Mouse (Mus musculus) stomach, embryonic 14.5 days (tissue): ENCODE data around the gene Arpp19. TPM values are rescaled to one million over a fixed set of nuclear protein-coding genes. Genes with fewer than 3 reads are reported as not detected.
A peak's percentile ranks its signal among the peaks of the same experiment; 100 is the strongest.

Source experiments
- ATAC-seq: fragments of 200-750 bp; cut with Nextera tagmentation; 2 replicates; pipeline ENCODE4 v1.8.0; 2017; ENCODE audit warnings: low read depth, moderate TSS enrichment; ENCODE audit not compliant: insufficient number of reproducible peaks, insufficient read depth, low FRiP score
- H3K27ac ChIP-seq: fragments of 300-500 bp; sonication (generic); 2 replicates; pipeline ENCODE4 v1.5.1; 2014; ENCODE audit warnings: mild to moderate bottlenecking, low read length, moderate library complexity, mixed read lengths
- H3K27me3 ChIP-seq: fragments of 300-500 bp; sonication (generic); 2 replicates; pipeline ENCODE4 v1.6.1; 2014; ENCODE audit warnings: low read length, control low read depth, mixed read lengths; ENCODE audit not compliant: control insufficient read depth, insufficient read depth
- H3K36me3 ChIP-seq: fragments of 300-500 bp; sonication (generic); 2 replicates; pipeline ENCODE4 v1.6.1; 2014; ENCODE audit warnings: mild to moderate bottlenecking, control low read depth, low read length, moderate library complexity, mixed read lengths; ENCODE audit not compliant: control insufficient read depth, insufficient read depth
- H3K4me1 ChIP-seq: fragments of 300-500 bp; sonication (generic); 2 replicates; pipeline ENCODE4 v1.6.1; 2014; ENCODE audit warnings: low read length, control low read depth, mixed read lengths; ENCODE audit not compliant: control insufficient read depth, insufficient read depth
- H3K4me2 ChIP-seq: fragments of 300-500 bp; sonication (generic); replicated peaks from 2 replicates; pipeline ENCODE4 v1.6.1; 2014; ENCODE audit warnings: low read depth, low read length, control low read depth
- H3K4me3 ChIP-seq: fragments of 300-500 bp; sonication (generic); 2 replicates; pipeline ENCODE4 v1.5.1; 2014; ENCODE audit warnings: low read depth, low read length, control low read depth
- H3K9ac ChIP-seq: fragments of 300-500 bp; sonication (generic); replicated peaks from 2 replicates; pipeline ENCODE4 v1.6.1; 2014; ENCODE audit warnings: low read depth, mild to moderate bottlenecking, control low read depth, low read length, moderate library complexity, mixed read lengths
- H3K9me3 ChIP-seq: fragments of 300-500 bp; sonication (generic); 2 replicates; pipeline ENCODE4 v1.6.1; 2016; ENCODE audit warnings: low read depth, low read length, control low read depth; ENCODE audit not compliant: control insufficient read depth
- WGBS: fragments of 180-500 bp; shearing (Covaris S2); extraction: QIAGEN DNeasy Blood & Tissue Kit; methylation state at CpG from one replicate; pipeline ENCODE4 v1.1.7; 2014; 5-methylcytosine and 5-hydroxymethylcytosine counted together
- polyA plus RNA-seq: library from polyadenylated mRNA; unstranded; fragments of >200 nt; fragmentation: Nextera tagmentation; extraction: Ambion mirVana; gene quantifications from 2 replicates; pipeline ENCODE4 v1.2.1, GENCODE M21; 2014

The Arpp19 gene
- 299 and 311 TPM in 2 replicates for polyA plus RNA-seq

DNA sequence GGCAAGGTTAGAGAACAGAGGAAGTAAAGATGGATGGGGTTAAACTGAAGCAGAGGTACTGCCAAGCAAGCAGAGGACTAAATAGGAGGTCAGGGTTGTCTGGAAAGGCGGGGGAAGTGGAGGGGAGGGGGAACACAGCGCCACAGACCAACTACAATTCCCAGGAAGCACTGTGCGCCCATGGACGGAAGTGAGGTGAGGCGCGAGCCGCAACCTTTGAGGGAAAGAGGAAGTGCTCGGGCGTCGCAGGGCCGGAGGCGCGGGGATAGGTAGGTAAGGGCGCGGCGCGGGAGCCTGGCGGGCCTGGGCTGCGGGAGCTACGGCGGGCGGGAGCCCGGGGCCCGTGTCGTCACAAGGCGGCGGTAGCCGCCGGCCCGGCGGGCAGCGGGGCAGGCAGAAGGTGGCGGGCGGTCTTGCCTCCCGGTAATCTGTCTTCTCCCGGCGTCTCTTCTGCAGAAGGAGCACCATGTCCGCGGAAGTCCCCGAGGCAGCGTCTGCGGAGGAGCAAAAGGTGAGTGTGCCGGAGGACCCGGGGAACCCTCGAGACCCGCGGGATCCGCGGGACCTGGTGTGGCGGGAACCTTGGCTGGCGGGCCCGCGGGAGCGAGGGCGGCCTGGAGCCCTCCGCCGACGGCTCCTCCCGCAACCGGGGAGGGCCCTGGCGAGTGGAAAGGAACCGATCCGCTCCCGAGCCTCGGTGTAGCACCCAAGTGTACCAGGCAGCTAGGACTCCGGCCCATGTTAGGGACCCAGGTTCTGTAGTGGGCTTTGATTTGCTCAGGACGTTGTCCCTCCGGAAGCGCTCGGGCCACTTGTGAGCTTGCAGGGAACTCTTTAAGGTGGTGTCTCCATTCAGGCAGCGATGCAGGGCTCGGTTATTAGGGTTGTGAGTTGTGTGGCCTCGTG lies at the start of gene Arpp19:
Arpp19 (plus strand) TSS at position 164 of the 906 bp plus-strand sequence.
- H3K27ac ChIP-seq = peak within 1 kb of the TSS; percentile 74
- peak within 1 kb of the TSS; percentile 55 for H3K4me2 ChIP-seq
- peak; percentile 91 for ATAC-seq
- H3K4me1 ChIP-seq = no peaks in the 10 kb centered on the region
- no peaks in the 10 kb centered on the region; the same call in 1 of the 2 replicates for H3K36me3 ChIP-seq
- peak within 1 kb of the TSS; percentile 88 for H3K9ac ChIP-seq
- peak within 1 kb of the TSS; percentile 99 for H3K4me3 ChIP-seq
- no peaks in the 10 kb centered on the region for H3K27me3 ChIP-seq
- WGBS = under 1% methylated on average over 69 of the region's 73 CpGs
- no peaks in the 10 kb centered on the region for H3K9me3 ChIP-seq

DNA sequence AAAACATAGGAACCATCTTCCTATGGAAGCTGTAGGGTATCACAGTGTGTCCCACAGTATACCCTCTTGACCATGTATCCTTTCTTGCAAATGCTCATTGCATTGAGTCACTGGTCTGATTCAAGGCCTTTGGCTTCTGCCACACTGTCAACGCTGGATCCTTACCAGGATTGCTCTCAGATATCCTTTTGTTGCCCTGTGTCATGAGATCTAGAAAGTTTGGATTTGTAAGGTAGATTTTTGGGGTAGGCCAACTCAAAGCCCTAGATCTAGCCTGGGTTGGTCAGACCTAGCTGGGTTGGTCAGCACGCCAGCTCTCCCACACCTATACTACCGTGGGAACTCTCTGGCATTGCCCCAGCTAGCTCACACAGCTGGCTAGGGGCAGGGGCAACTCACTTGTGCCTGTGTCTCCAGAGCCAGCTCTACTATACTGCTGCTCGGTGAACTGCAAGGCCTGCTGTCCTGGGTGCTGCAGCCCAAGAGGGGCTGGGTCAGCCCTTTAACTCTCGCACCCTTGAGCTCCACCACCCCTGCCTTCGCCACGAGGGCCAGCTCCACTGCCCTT lies 48.4 kb upstream of the Arpp19 start:
- Histone ChIP-seq H3K9me3 (no peaks in the 10 kb centered on the region), H3K4me3 (no peak overlapping the region), H3K4me1 (no peaks in the 10 kb centered on the region), H3K9ac (no peak overlapping the region), H3K27ac (no peak overlapping the region), H3K36me3 (no peaks in the 10 kb centered on the region), H3K27me3 (no peaks in the 10 kb centered on the region), H3K4me2 (no peak overlapping the region)
- ATAC-seq = no peak
- WGBS = 83% methylated on average over 7 of the region's 7 CpGs

DNA sequence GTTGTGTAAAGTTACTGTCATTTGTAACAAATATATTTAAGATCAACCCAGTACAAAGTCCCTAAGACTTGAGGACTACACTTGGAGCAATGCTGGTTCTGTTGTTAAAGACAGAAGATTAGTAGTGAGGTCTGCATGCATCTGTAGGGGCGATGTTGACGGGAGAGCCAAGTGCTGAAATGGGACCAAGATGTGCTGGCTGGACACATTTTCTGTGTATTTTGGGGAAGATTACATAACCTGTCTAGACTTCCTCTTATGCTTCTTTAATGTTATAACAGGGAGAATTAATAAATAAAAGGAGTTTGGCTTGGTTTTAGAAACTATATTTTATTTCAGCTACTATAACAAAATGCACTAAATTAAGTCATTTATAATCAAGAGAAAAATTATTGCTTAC lies 47.4 kb upstream of the Arpp19 start:
- Histone ChIP-seq H3K9ac (no peak overlapping the region), H3K4me1 (no peaks in the 10 kb centered on the region; the same call in 1 of the 2 replicates), H3K27ac (no peak overlapping the region), H3K4me3 (no peak overlapping the region), H3K9me3 (no peaks in the 10 kb centered on the region), H3K4me2 (no peak overlapping the region), H3K36me3 (no peaks in the 10 kb centered on the region), H3K27me3 (no peaks in the 10 kb centered on the region)
- 75% methylated on average over 2 of the region's 2 CpGs for WGBS
- no peak for ATAC-seq

DNA sequence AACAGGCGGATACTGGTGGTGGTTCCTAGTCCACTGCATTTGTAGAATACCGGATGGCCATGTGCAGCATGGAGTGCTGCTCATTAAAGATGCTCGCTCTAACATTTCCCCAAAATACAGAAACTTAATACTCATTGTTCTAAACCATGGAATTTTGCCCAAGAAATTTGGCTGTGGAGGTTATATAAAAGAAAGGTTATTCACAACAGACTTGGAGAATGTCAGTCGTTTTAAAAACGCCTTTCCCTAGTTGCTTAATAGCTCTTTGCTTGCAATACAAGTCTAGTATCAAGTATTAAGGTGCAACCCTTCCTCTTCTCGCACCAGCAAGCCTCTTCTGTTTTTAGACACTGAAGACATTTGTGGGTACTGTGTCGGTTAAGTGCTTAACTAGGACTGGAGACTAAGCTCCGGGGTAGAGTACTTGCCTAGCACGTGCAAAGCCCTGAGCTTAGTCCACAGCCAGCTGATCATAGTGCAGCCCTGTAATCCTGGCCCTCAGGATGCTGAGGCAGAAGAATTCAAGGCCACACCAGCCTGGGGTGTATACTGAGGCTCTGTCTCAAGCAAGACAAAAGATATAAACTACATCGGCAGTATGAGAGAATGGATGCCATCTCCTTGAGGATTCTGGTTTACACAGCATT lies 42.7 kb upstream of the Arpp19 start:
- ATAC-seq = no peak; the same call in 1 of the 2 replicates
- WGBS = 71% methylated on average over 10 of the region's 10 CpGs
- no peaks in the 10 kb centered on the region for H3K27me3 ChIP-seq
- H3K9me3 ChIP-seq = no peaks in the 10 kb centered on the region
- no peaks in the 10 kb centered on the region; the same call in 1 of the 2 replicates for H3K4me1 ChIP-seq
- no peak overlapping the region for H3K4me3 ChIP-seq
- H3K4me2 ChIP-seq = no peak overlapping the region
- no peak overlapping the region for H3K27ac ChIP-seq
- H3K9ac ChIP-seq = no peak overlapping the region
- H3K36me3 ChIP-seq = no peaks in the 10 kb centered on the region

DNA sequence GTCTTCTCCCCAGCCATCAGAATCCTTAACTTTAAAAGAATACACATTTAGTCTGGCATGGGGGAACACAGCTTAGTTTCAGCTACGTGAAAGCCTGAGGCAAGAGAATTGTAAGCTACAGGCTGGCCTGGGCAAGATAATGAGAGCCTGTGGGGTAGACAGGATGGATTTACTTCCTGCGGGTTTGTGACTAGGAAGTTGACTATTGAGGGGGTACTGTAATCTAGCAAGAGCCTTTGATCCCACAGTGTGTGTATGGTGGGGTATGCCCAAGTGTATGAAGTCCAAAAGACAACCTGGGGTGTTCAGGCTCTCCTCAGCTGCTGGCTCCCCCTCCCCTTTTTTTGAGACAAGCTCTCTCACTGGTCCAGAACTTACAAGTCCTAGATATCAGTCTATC lies 41.1 kb upstream of the Arpp19 start:
- Histone ChIP-seq H3K36me3 (no peaks in the 10 kb centered on the region), H3K27ac (no peak overlapping the region), H3K27me3 (no peaks in the 10 kb centered on the region), H3K9me3 (no peaks in the 10 kb centered on the region), H3K4me1 (peaks cover 3% of the 10 kb centered on the region; the same call in 1 of the 2 replicates), H3K9ac (no peak overlapping the region), H3K4me2 (no peak overlapping the region), H3K4me3 (no peak overlapping the region)
- WGBS = 76% methylated on average over 2 of the region's 2 CpGs
- no peak for ATAC-seq

DNA sequence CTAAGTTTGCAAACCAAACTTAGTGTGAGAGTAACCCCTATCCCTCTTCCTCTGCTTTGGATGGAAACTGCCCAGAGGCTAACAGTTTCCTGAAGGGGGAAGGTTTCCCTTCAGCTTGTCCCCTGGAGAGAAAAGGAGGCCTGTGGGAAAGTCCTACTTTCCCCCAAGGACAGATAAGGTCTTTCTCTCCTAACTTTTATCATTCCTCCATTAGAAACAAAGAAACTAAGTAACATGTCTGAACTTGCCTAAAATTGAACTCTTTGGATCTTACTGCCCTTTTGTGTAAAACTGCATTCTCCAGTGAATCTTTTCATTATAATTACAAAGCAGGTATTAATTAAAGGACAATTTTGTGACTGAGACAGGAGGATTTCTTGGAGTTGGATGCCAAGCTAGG lies 39.4 kb upstream of the Arpp19 start:
- no peak overlapping the region for H3K4me3 ChIP-seq
- ATAC-seq = no peak
- H3K9me3 ChIP-seq = no peaks in the 10 kb centered on the region
- no peak overlapping the region for H3K27ac ChIP-seq
- H3K9ac ChIP-seq = no peak overlapping the region
- no peak overlapping the region for H3K4me2 ChIP-seq
- no peaks in the 10 kb centered on the region for H3K36me3 ChIP-seq
- peaks cover 9% of the 10 kb centered on the region; the same call in 1 of the 2 replicates for H3K4me1 ChIP-seq
- H3K27me3 ChIP-seq = no peaks in the 10 kb centered on the region

- H3K27ac ChIP-seq = peak overlapping the region; percentile 46; the same call in 1 of the 2 replicates
- WGBS = 72% methylated on average over 6 of the region's 6 CpGs
- no peaks in the 10 kb centered on the region for H3K36me3 ChIP-seq
- no peaks in the 10 kb centered on the region for H3K27me3 ChIP-seq
- no peak overlapping the region for H3K4me3 ChIP-seq
- no peaks in the 10 kb centered on the region for H3K9me3 ChIP-seq
- peaks cover 9% of the 10 kb centered on the region; the same call in 1 of the 2 replicates for H3K4me1 ChIP-seq
- H3K4me2 ChIP-seq = no peak overlapping the region
- no peak for ATAC-seq
- H3K9ac ChIP-seq = no peak overlapping the region
Observed at GRCm38 (mm10) chr9:75001006-75001405, 36.4 kb upstream of the Arpp19 start.

DNA sequence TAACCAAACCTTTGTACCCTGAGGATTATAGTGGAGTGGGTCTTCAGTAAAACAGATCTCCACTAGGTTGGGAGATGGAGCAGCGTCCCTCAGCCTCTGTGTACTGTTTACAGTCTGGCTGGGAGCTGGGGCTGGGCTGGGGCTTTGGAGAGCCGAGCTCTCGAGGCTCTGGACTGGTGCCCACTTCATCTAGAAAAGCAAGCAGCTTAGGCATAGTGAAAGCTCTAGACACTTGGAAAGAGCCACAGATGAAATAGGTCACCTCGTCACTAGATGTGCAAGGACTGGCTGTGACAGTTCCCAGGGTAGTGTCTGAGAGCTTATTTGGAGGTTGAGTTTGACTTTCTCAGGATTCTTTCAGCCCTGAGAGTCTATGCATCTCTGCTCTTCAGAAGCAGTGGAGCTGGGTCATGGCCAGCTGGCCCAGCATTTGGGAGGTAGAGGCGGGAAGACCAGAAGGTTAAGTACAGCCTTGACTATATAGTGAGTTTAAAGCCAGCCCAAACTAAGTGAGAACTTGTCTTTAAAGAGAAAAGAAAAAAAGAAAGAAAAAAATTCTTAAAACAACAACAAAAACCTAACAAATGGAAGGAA lies 35.7 kb upstream of the Arpp19 start:
- Histone ChIP-seq H3K27ac (peak overlapping the region; percentile 52; the same call in 1 of the 2 replicates), H3K9me3 (no peaks in the 10 kb centered on the region), H3K27me3 (no peaks in the 10 kb centered on the region), H3K36me3 (no peaks in the 10 kb centered on the region), H3K9ac (no peak overlapping the region), H3K4me1 (peaks cover 9% of the 10 kb centered on the region; the same call in 1 of the 2 replicates), H3K4me3 (no peak overlapping the region), H3K4me2 (no peak overlapping the region)
- 48% methylated on average over 5 of the region's 5 CpGs for WGBS
- peak; percentile 37; the same call in 1 of the 2 replicates for ATAC-seq
